Mouse (Mus musculus): Measurements from ENCODE around the gene Taar8c. TPM values are rescaled to one million over a fixed set of nuclear protein-coding genes. Genes with fewer than 3 reads are reported as not detected.

Taar8c gene
- not detected for polyA plus RNA-seq (2014; fragmentation: Illumina TruSeq; extraction: RNeasy Lipid Tissue Mini Kit (QIAGEN cat#74804); ENCODE audit: low read depth, low replicate concordance)

DNA sequence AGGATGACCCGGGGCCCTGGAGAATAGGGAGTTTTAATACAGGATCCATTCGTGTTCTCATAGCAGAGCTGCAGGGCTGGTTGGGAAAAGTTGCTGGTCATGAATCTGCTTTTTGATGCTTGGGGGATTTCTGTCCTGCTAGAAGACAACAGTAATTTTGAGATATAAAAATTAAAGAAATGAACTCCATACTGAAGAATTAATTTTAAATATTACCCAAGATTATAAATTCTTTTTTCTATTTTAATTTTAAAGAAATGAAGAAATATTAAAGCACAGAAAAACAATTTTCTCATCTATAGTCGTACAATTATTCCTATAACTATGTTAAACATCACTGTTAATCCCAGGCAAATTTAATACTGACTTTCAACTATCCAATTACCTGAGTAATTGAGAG is at the start of gene Taar8c:
TSS of gene Taar8c (minus strand) at position 101 of the 400 bp plus-strand sequence.

DNA sequence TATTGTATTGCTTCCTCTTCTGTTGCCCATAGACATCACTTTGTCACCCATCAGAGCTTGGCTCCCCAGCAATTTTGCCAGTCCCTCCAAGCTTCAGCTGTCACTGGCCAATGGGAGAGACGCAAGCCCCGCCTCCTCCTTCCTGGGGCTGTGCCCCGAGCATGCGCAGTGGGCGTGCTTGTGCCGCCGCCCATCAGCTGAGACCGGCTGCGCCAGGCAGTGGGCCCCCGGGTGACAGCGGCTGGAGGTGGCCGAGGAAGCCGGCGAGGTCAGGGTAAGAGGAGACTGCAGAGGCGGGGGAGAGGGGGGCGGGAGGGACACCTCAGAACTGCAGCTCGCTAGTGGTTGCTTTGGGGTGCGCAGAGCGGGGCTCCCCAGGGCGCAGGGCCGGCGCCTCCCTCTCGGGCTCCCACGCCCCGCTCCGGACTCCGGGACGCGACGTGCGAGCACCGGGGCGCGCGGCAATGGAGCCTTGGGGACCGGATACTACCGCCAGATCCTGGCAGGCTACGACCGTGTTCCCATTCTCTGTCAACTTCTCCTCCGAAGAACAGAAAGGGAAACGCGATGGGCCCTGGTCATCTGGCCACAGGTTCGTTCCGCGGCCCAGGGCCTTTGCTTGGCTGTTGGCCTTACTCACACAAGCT is 47.5 kb upstream of the Taar8c start, which contains the start of gene Stx7:
TSS of gene Stx7 (plus strand) at position 168 of the 647 bp plus-strand sequence.

DNA sequence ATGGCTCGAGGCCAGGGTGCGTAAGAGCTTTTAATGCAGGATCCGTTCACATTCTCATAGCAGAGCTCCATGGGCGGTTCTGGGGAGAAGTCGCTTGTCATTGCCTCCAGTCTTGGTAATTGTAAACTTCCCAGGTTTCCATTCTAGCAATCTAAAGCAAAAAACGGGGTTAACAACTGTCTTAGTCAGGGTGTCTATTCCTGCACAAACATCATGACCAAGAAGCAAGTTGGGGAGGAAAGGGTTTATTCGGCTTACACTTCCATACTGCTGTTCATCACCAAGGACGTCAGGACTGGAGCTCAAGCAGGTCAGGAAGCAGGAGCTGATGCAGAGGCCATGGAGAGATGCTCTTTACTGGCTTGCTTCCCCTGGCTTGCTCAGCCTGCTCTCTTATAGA is 7.7 kb upstream of the Taar8c start, which contains the start of gene Taar9:
TSS of gene Taar9 (minus strand) at position 101 of the 400 bp plus-strand sequence.

DNA sequence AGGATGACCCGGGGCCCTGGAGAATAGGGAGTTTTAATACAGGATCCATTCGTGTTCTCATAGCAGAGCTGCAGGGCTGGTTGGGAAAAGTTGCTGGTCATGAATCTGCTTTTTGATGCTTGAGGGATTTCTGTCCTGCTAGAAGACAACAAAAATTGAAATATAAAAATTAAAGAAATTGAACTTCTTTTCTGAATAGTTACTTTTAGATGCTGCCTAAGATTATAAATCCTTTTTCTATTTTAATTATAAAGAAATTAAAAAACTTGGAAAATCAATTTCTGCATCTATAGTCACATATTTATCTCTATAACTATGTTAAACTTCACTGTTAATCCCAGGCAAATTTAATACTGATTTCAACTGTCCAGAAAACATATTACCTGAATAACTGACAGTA is 9.5 kb downstream of the Taar8c start, which contains the start of gene Taar8b:
TSS of gene Taar8b (minus strand) at position 101 of the 400 bp plus-strand sequence.

DNA sequence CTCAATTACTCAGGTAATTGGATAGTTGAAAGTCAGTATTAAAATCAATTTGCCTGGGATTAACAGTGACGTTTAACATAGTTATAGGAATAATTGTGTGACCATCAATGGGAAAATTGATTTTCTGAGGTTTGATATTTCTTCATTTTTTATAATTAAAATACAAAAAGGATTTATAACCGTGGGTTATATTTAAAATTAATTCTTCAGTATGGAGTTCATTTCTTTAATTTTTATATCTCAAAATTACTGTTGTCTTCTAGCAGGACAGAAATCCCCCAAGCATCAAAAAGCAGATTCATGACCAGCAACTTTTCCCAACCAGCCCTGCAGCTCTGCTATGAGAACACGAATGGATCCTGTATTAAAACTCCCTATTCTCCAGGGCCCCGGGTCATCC is 25.5 kb downstream of the Taar8c start, which contains the start of gene Taar8a:
TSS of gene Taar8a (plus strand) at position 301 of the 400 bp plus-strand sequence.

Other genes with a start within 250 kb of the Taar8c start
- 1.8 TPM for gene Vnn1, start 207.2 kb downstream of the Taar8c start, polyA plus RNA-seq (2014; fragmentation: Illumina TruSeq; extraction: RNeasy Lipid Tissue Mini Kit (QIAGEN cat#74804); ENCODE audit: low read depth, low replicate concordance)
- gene Taar1, start 181.6 kb downstream of the Taar8c start, polyA plus RNA-seq (2014; fragmentation: Illumina TruSeq; extraction: RNeasy Lipid Tissue Mini Kit (QIAGEN cat#74804); ENCODE audit: low read depth, low replicate concordance), result not detected
- not detected for gene Taar2, start 163.3 kb downstream of the Taar8c start, polyA plus RNA-seq (2014; fragmentation: Illumina TruSeq; extraction: RNeasy Lipid Tissue Mini Kit (QIAGEN cat#74804); ENCODE audit: low read depth, low replicate concordance)
- not detected for gene Taar3, start 152.4 kb downstream of the Taar8c start, polyA plus RNA-seq (2014; fragmentation: Illumina TruSeq; extraction: RNeasy Lipid Tissue Mini Kit (QIAGEN cat#74804); ENCODE audit: low read depth, low replicate concordance)
- gene Taar4, start 141.4 kb downstream of the Taar8c start, polyA plus RNA-seq (2014; fragmentation: Illumina TruSeq; extraction: RNeasy Lipid Tissue Mini Kit (QIAGEN cat#74804); ENCODE audit: low read depth, low replicate concordance), result not detected
- not detected for gene Taar5, start 131.2 kb downstream of the Taar8c start, polyA plus RNA-seq (2014; fragmentation: Illumina TruSeq; extraction: RNeasy Lipid Tissue Mini Kit (QIAGEN cat#74804); ENCODE audit: low read depth, low replicate concordance)
- gene Taar6, start 116.3 kb downstream of the Taar8c start, polyA plus RNA-seq (2014; fragmentation: Illumina TruSeq; extraction: RNeasy Lipid Tissue Mini Kit (QIAGEN cat#74804); ENCODE audit: low read depth, low replicate concordance), result not detected
- not detected for gene Taar7a, start 108.4 kb downstream of the Taar8c start, polyA plus RNA-seq (2014; fragmentation: Illumina TruSeq; extraction: RNeasy Lipid Tissue Mini Kit (QIAGEN cat#74804); ENCODE audit: low read depth, low replicate concordance)
- gene Taar7b, start 102.0 kb downstream of the Taar8c start, polyA plus RNA-seq (2014; fragmentation: Illumina TruSeq; extraction: RNeasy Lipid Tissue Mini Kit (QIAGEN cat#74804); ENCODE audit: low read depth, low replicate concordance), result not detected
- not detected for gene Taar7d, start 74.7 kb downstream of the Taar8c start, polyA plus RNA-seq (2014; fragmentation: Illumina TruSeq; extraction: RNeasy Lipid Tissue Mini Kit (QIAGEN cat#74804); ENCODE audit: low read depth, low replicate concordance)
- gene Taar7e, start 64.3 kb downstream of the Taar8c start, polyA plus RNA-seq (2014; fragmentation: Illumina TruSeq; extraction: RNeasy Lipid Tissue Mini Kit (QIAGEN cat#74804); ENCODE audit: low read depth, low replicate concordance), result not detected
- not detected for gene Taar7f, start 52.4 kb downstream of the Taar8c start, polyA plus RNA-seq (2014; fragmentation: Illumina TruSeq; extraction: RNeasy Lipid Tissue Mini Kit (QIAGEN cat#74804); ENCODE audit: low read depth, low replicate concordance)
- not detected for gene Taar8a, start 25.4 kb downstream of the Taar8c start, polyA plus RNA-seq (2014; fragmentation: Illumina TruSeq; extraction: RNeasy Lipid Tissue Mini Kit (QIAGEN cat#74804); ENCODE audit: low read depth, low replicate concordance)
- not detected for gene Taar8b, start 9.6 kb downstream of the Taar8c start, polyA plus RNA-seq (2014; fragmentation: Illumina TruSeq; extraction: RNeasy Lipid Tissue Mini Kit (QIAGEN cat#74804); ENCODE audit: low read depth, low replicate concordance)
- gene Taar9, start 7.6 kb upstream of the Taar8c start, polyA plus RNA-seq (2014; fragmentation: Illumina TruSeq; extraction: RNeasy Lipid Tissue Mini Kit (QIAGEN cat#74804); ENCODE audit: low read depth, low replicate concordance), result not detected
- gene Stx7, start 47.4 kb upstream of the Taar8c start, polyA plus RNA-seq (2014; fragmentation: Illumina TruSeq; extraction: RNeasy Lipid Tissue Mini Kit (QIAGEN cat#74804); ENCODE audit: low read depth, low replicate concordance), result 25.0 TPM
- gene Moxd1, start 121.6 kb upstream of the Taar8c start, polyA plus RNA-seq (2014; fragmentation: Illumina TruSeq; extraction: RNeasy Lipid Tissue Mini Kit (QIAGEN cat#74804); ENCODE audit: low read depth, low replicate concordance), result 0.25 TPM